Mouse (Mus musculus) lung, adult 2 months (tissue): ENCODE data around the gene Rpl31. TPM values are rescaled to one million over a fixed set of nuclear protein-coding genes. Genes with fewer than 3 reads are reported as not detected.

Source experiments
- DNase-seq: peaks from one replicate; pipeline ENCODE4 v3.0.0; 2022
- H3K4me1 ChIP-seq: fragments of 200-500 bp; 2 replicates; pipeline ENCODE4 v1.6.1; 2011; ENCODE audit warnings: low read length; ENCODE audit not compliant: control insufficient read depth, insufficient read depth
- H3K4me3 ChIP-seq: fragments of 200-500 bp; replicated peaks from 2 replicates; pipeline ENCODE3; 2011; ENCODE audit warnings: low read depth, mild to moderate bottlenecking, control low read depth, low read length; ENCODE audit errors: extremely low read depth
- CTCF ChIP-seq: fragments of 200-500 bp; IDR thresholded peaks from 2 replicates; pipeline ENCODE4 v1.5.1; 2011; ENCODE audit warnings: mild to moderate bottlenecking, low read length, control low read depth; ENCODE audit not compliant: insufficient read depth
- POLR2A ChIP-seq: fragments of 200-500 bp; IDR thresholded peaks from 2 replicates; pipeline ENCODE4 v1.6.1; 2011; ENCODE audit warnings: low read depth, mild to moderate bottlenecking, control low read depth, low read length, borderline replicate concordance; ENCODE audit errors: extremely low read depth
- whole genome bisulfite sequencing: fragments of 180-500 bp; shearing (Covaris S2); methylation state at CpG from one replicate; pipeline ENCODE4 v1.1.7; 2018; 5-methylcytosine and 5-hydroxymethylcytosine counted together
- polyA plus RNA-seq: library from polyadenylated mRNA; depleted of rRNA; stranded (reverse); fragments of >200 nt; gene quantifications from 2 replicates; pipeline ENCODE4 v1.2.3, GENCODE M21; 2012

Gene Rpl31
- polyA plus RNA-seq, 1 experiment, result 201 TPM

- TF ChIP-seq POLR2A (no peak), CTCF (peak; percentile 98)
- Histone ChIP-seq H3K4me3 (no peak overlapping the region), H3K4me1 (no peaks in the 10 kb centered on the region; the same call in 1 of the 2 replicates)
- WGBS, result 64% methylated on average over 3 of the region's 3 CpGs
- peak; percentile 83 for DNase-seq
These were observed 24.5 kb downstream of the Rpl31 start for GRCm38 (mm10) chr1:39392189-39392588.

DNA sequence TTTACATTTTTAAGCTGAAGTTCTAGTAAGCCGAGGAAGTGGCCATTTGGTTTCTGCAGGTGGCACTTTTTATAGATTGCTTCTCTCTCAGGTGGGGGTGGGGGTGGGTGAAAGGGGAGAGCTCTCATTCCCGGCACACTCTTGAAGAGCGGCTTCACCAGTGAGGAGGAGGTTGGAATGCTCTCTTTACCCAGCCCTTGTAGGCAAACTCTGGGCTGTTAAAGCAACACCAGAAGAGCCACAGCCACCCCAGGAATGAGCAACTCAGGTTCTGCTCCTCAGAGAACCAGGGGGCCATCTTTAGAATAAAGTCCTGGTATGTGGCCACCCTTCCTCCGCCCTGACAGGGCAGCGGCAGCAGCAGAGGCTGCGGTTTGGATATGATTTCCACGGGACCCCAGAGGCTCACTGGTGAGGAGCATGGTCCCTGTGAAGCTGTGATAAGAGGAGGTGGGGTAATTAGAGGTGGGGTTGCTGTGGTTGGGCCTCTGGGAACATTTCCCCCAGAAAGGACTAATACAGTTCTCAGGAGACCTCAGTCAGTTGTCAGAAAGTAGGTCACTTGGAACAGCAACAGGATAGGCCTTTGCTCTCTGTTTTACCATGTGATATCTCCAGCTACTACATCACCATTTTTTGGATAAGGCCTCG lies 25.7 kb downstream of the Rpl31 start:
- no peak overlapping the region for H3K4me3 ChIP-seq
- TF ChIP-seq POLR2A (no peak), CTCF (no peak)
- H3K4me1 ChIP-seq, result peaks cover 4% of the 10 kb centered on the region
- WGBS, result 62% methylated on average over 8 of the region's 8 CpGs
- peak; percentile 46 for DNase-seq

GRCm38 (mm10) chr1:39394096-39394495 lies 26.5 kb downstream of the Rpl31 start:
- no peak for DNase-seq
- peaks cover 10% of the 10 kb centered on the region for H3K4me1 ChIP-seq
- no peak overlapping the region for H3K4me3 ChIP-seq
- 63% methylated on average over 10 of the region's 10 CpGs for WGBS
- no peak for TF ChIP-seq CTCF
- no peak for TF ChIP-seq POLR2A

DNA sequence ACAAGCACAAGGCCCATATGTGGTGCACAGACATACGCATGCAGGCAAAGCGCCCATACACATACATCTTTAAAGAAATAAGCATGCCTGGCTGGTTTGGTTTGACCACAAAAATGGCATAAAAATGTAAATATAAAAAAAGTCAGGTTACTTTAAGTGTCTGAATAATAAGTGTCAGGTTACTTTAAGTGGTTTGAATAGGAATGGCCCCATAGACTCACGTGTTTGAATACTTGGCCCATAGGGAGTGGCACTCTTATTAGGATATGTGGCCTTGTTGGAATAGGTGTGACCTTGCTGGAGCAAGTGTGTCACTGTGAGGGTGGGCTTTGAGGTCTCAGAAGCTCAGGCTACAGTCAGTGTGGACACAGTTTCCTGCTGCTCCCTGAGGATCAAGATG lies 27.0 kb downstream of the Rpl31 start:
- WGBS, result 69% methylated on average over 3 of the region's 3 CpGs
- no peak for TF ChIP-seq CTCF
- no peak for TF ChIP-seq POLR2A
- DNase-seq, result no peak
- Histone ChIP-seq H3K4me1 (peaks cover 13% of the 10 kb centered on the region), H3K4me3 (no peak overlapping the region)

- TF ChIP-seq CTCF (no peak), POLR2A (no peak)
- no peak for DNase-seq
- H3K4me1 ChIP-seq, result peaks cover 13% of the 10 kb centered on the region
- no peak overlapping the region for H3K4me3 ChIP-seq
- WGBS, result 48% methylated on average over 4 of the region's 4 CpGs
These were observed 28.7 kb downstream of the Rpl31 start for GRCm38 (mm10) chr1:39396347-39396746.

DNA sequence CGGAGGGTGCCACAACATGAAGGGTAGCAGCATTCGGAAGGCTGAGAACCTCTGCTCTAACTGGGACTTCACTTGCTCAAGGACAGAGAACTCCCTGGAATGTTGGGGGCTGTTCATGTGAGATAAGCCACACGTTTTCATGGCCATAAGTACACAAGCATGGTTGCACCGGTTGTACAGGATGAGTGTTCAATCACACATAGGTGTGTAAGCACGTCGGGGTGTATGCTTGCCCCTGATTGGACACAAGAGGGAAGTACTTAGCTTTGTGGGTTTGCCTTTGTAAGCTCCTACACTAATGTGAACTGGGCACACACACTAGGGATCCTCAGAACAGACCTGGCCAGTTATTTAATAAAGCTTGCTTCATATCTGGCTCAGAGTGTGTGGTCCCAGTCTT lies 30.6 kb downstream of the Rpl31 start:
- peaks cover 13% of the 10 kb centered on the region for H3K4me1 ChIP-seq
- TF ChIP-seq CTCF (no peak), POLR2A (no peak)
- no peak for DNase-seq
- H3K4me3 ChIP-seq, result no peak overlapping the region
- WGBS, result 69% methylated on average over 6 of the region's 6 CpGs

GRCm38 (mm10) chr1:39399228-39399627 lies 31.6 kb downstream of the Rpl31 start:
- 49% methylated on average over 4 of the region's 4 CpGs for WGBS
- Histone ChIP-seq H3K4me1 (peaks cover 13% of the 10 kb centered on the region), H3K4me3 (no peak overlapping the region)
- TF ChIP-seq POLR2A (no peak), CTCF (no peak)
- peak; percentile 46 for DNase-seq

DNA sequence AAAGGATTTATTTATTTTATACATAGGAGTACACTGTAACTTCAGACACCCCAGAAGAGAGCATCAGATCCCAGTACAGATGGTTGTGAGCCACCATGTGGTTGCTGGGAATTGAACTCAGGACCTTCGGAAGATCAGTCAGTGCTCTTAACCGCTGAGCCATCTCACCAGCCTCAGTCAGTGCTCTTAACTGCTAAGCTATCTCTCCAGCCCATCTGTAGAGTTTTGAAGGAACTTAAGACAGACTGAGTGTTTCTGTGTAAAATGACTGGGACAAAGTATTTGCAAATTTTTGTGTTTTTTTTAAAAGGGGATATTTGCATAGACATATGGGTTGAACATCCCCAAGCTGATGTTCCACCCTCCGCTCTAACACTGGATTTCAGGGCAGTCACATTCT lies 32.5 kb downstream of the Rpl31 start:
- Histone ChIP-seq H3K4me1 (peaks cover 13% of the 10 kb centered on the region), H3K4me3 (no peak overlapping the region)
- WGBS, result 95% methylated on average over 3 of the region's 3 CpGs
- no peak for DNase-seq
- TF ChIP-seq CTCF (no peak), POLR2A (no peak)

DNA sequence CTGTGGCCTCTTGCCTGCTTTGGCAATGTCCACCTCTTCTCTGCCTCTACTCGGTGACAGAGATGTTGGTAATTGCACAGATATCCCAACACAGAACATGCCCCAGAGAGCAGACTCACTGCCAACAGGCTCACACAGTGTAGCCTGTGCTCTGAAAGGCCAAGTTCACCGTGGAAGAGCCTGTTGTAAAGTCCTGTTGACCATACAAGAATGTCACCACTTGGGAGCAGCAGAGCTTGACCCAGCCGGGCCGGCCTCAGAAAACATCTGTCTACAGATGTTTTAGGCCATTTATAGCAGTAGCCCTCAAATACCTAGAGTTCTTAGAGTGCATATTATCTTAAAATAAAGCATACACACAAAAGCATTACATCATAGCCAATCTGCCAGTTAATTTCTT lies 39.5 kb downstream of the Rpl31 start:
- no peak for DNase-seq
- H3K4me1 ChIP-seq, result peaks cover 17% of the 10 kb centered on the region
- WGBS, result 50% methylated on average over 4 of the region's 4 CpGs
- H3K4me3 ChIP-seq, result no peak overlapping the region
- TF ChIP-seq CTCF (0 out of 2 replicates have a peak, but pooled peaks have one; percentile 22), POLR2A (no peak)

- Histone ChIP-seq H3K4me3 (no peak overlapping the region), H3K4me1 (peaks cover 17% of the 10 kb centered on the region)
- TF ChIP-seq CTCF (no peak), POLR2A (no peak)
- DNase-seq, result no peak
- 77% methylated on average over 6 of the region's 6 CpGs for WGBS
These were observed 40.5 kb downstream of the Rpl31 start for GRCm38 (mm10) chr1:39408123-39408522.

- TF ChIP-seq CTCF, result no peak
- TF ChIP-seq POLR2A, result no peak
- no peak for DNase-seq
- WGBS, result 28% methylated on average over 7 of the region's 7 CpGs
- H3K4me3 ChIP-seq, result no peak overlapping the region
- peaks cover 17% of the 10 kb centered on the region for H3K4me1 ChIP-seq
These were observed 41.0 kb downstream of the Rpl31 start for GRCm38 (mm10) chr1:39408668-39409067.
